Mouse (Mus musculus) heart, adult 8-10 months (tissue): ENCODE measurements at regions not wholly inside any gene's neighbourhood (a gene's known extent, or its start where the extent isn't known, plus 50 kb on each side); places are given as distances from the start of the nearest gene placed in this dataset.
A peak's percentile ranks its signal among the peaks of the same experiment; 100 is the strongest.
"Not testable (repeated sequence)": the region's sequence is repeated elsewhere in the genome, so short reads cannot be mapped to it uniquely, and the experiment has no call there.

Source experiments
- DNase-seq: peaks from one replicate; pipeline ENCODE4 v3.0.0; 2022; ENCODE audit warnings: low spot score

GRCm38 (mm10) chr12:74825664-74826063 is 351.5 kb downstream of the Kcnh5 start:
- peak; percentile 1 for DNase-seq

GRCm38 (mm10) chr12:74824735-74825494 is 352.2 kb downstream of the Kcnh5 start:
- peak; percentile 75 for DNase-seq

- DNase-seq, result not testable (repeated sequence)
Observed at GRCm38 (mm10) chr12:74816181-74816580, 361.0 kb downstream of the Kcnh5 start.

- not testable (repeated sequence) for DNase-seq
Observed at GRCm38 (mm10) chr12:74808571-74808970, 368.6 kb downstream of the Kcnh5 start.

- not testable (repeated sequence) for DNase-seq
Observed at GRCm38 (mm10) chr12:74807926-74808325, 369.2 kb downstream of the Kcnh5 start.

- DNase-seq, result no peak
Observed at GRCm38 (mm10) chr12:74803740-74804512, 373.2 kb downstream of the Kcnh5 start.

- DNase-seq, result no peak
Observed at GRCm38 (mm10) chr12:74792036-74792435, 385.1 kb downstream of the Kcnh5 start.

- no peak for DNase-seq
Observed at GRCm38 (mm10) chr12:74762284-74762683, 414.8 kb downstream of the Kcnh5 start.

- DNase-seq, result no peak
Observed at GRCm38 (mm10) chr12:74745051-74745450, 428.9 kb upstream of the Gm11042 start.

GRCm38 (mm10) chr12:74728866-74729265 is 412.7 kb upstream of the Gm11042 start:
- no peak for DNase-seq

- DNase-seq, result no peak
Observed at GRCm38 (mm10) chr12:74679149-74679548, 363.0 kb upstream of the Gm11042 start.

- DNase-seq, result no peak
Observed at GRCm38 (mm10) chr12:74677835-74678234, 361.6 kb upstream of the Gm11042 start.

- no peak for DNase-seq
Observed at GRCm38 (mm10) chr12:74658406-74658805, 342.2 kb upstream of the Gm11042 start.

GRCm38 (mm10) chr12:74657036-74657648 is 340.9 kb upstream of the Gm11042 start:
- no peak for DNase-seq

- no peak for DNase-seq
Observed at GRCm38 (mm10) chr12:74651256-74651655, 335.1 kb upstream of the Gm11042 start.

GRCm38 (mm10) chr12:74632827-74633226 is 316.6 kb upstream of the Gm11042 start:
- DNase-seq, result no peak

GRCm38 (mm10) chr12:74595208-74595607 is 279.0 kb upstream of the Gm11042 start:
- DNase-seq, result peak; percentile 0

GRCm38 (mm10) chr12:74554599-74554998 is 238.4 kb upstream of the Gm11042 start:
- DNase-seq, result no peak

GRCm38 (mm10) chr12:74544172-74544571 is 228.0 kb upstream of the Gm11042 start:
- no peak for DNase-seq

- DNase-seq, result no peak
Observed at GRCm38 (mm10) chr12:74534882-74535281, 218.7 kb upstream of the Gm11042 start.

GRCm38 (mm10) chr12:74528983-74529566 is 212.9 kb upstream of the Gm11042 start:
- peak; percentile 34 for DNase-seq

- no peak for DNase-seq
Observed at GRCm38 (mm10) chr12:74527190-74527621, 211.0 kb upstream of the Gm11042 start.
